Mouse (Mus musculus) cerebellum, adult 2 months (tissue): ENCODE measurements at regions not wholly inside any gene's neighbourhood (a gene's known extent, or its start where the extent isn't known, plus 50 kb on each side); places are given as distances from the start of the nearest gene placed in this dataset.

Source experiments
- CTCF ChIP-seq: fragments of 200-500 bp; IDR thresholded peaks from 2 replicates; pipeline ENCODE4 v1.5.1; 2011; ENCODE audit warnings: low read depth, mild to moderate bottlenecking, control low read depth, low read length, moderate library complexity, borderline replicate concordance; ENCODE audit not compliant: insufficient read depth
- POLR2A ChIP-seq: fragments of 200-500 bp; IDR thresholded peaks from 2 replicates; pipeline ENCODE4 v1.6.1; 2011; ENCODE audit warnings: low read length, control low read depth, borderline replicate concordance; ENCODE audit not compliant: insufficient read depth

GRCm38 (mm10) chr15:93701017-93701416, 105.3 kb upstream of the Prickle1 start:
- TF ChIP-seq CTCF (no peak), POLR2A (no peak)
